Mouse (Mus musculus) cerebellum, adult (tissue): ENCODE data around the gene Mtpn.

Source experiments
- ATAC-seq: cut with Nextera tagmentation; 2 replicates; pipeline ENCODE4 v1.9.2; 2017; ENCODE audit warnings: mild to moderate bottlenecking, moderate library complexity, mixed read lengths; ENCODE audit not compliant: insufficient number of reproducible peaks, low FRiP score, low TSS enrichment

The Mtpn gene

DNA sequence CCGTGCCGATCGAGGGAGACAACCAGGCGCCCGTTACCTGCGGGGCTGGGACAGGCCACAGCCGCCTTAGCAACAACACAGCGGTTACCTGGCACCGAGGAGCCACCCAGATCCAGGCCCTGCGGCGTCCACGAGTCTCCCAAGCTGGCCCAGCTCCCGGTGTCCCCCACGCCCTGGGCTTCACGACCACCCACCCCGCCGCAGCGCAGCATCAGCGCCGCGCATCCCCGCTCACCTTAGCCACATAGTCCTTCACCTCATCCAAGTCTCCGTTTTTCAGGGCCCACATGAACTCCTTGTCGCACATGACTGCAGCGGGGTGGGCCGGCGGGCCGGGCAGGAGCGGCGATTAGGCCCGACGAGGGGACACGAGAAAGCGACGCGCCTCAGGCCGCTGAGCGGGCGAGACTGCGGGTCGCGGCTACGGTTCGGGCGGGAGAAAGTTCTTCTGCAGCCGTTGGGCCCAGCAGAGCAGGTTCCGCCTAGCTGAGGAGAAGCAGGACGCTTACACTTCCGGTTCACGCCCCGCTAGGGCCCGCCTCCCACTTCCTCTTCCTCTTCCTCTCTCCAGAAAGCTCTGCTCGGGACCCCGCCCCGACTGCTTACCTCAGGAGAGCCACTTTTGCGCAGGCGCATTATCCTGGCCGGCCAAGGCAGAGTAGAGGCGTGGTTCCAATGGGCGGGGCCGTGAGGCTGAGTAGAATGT is at the start of gene Mtpn:
Gene Mtpn (minus strand): TSS at position 585 of the 706 bp plus-strand sequence.
- peak; percentile 99 for ATAC-seq

DNA sequence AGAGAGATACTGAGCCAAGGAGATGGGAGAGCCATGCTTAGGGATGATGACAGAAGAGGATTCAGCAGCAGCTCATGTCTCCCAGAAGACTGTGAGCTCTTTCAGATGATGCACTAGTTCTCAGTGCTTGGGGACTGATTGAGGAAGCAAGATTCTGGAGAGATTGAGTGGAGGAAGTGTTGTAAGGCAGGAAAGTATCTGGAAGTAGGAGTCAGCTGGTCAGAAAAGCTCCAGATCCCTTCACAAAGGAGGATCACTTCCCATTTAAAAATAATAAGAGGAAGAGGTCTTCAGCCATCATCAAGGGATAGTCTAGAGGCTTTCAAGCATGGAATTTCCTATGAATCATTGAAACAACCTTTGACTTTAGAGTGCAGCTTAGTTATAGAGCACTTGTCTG is 29.0 kb upstream of the Mtpn start:
- ATAC-seq = no peak

DNA sequence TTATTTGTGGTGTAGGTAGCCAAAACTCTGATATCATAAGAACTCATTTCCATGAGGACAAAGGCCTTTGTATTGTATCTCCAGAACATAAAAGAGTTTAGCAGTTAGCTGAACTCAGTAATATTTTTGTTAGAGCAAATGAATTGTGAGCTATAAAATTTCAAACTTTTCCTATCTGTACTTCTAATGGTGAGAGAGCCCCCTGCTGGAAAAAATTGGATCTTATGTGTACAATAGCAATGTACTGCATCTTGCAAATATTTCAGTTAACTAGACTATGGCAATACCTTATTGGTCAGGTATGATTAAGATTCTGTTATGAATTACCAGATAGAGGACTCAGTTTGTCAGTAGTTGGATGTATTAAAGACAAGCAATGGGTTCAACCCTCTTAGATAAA is 28.1 kb upstream of the Mtpn start:
- ATAC-seq = no peak

DNA sequence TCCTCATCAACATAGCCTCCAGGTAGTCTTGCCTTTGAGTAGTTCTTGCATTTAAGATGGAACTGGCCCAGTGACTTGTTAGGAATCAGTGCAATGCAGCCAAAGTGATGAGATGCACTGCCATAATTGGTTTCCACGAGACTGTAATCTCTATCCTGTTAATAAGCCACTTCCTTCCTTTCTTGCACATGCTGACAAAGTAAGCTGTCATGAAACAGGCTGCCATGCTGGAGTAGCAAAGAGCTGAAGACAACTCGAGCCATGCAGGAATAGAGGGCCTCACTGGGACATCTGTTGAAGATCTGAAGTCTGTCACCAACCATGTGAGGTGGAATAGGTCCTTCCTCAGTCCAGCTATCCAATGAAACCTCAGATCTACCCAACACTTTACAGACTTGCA is 20.3 kb upstream of the Mtpn start:
- ATAC-seq = no peak

DNA sequence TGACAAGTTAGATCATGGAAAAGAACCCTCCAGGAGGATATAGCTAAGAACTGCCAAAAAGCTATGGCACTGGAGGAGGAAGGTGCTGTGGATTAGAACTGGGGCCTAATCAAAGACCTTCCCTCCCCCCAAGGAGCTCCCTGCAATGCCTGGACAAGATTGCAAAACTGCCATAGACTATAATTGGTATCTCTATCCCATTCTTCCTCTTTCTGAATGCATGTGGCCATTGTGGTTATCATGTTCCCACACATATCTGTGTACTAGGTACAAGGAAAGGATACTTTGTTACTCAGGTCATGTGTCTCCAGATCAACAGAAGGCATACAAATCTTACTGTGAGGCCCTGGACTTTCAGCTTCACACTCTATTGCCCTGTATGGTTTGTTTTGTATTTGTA is 4.7 kb upstream of the Mtpn start:
- no peak for ATAC-seq

DNA sequence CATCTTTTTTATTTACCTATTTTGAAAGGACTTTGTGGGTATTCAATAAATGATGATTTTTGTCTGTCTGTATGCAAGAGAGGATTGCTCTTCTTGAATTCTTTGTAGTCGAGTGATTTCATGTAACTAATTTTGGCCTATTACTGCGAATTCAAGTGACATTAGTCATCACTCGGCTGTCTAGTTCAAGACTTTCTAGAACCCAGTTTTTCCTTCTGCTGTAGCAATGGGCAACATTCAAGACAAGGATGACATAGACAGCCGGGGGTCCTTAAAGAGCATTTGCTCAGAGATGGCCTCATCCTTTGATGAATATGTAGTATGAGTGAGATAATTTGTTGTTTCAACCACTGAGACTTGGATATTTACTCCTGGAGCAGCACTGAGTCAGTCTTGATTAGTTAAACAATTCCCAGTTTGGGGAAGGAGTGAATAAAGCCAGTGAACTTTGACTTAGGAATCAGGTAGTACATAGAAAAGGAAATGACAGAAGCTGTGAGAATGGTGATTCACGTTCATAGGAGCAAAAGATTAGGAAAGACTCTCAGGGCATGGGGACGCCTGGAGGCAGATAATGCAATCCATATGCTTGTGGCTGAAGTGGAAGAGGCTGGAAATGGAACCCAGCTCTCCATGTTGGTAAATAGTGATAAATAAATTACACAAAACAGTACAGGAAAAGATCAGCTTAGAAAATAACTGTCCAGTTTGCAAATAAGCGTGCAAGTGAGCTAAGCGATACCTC is 3.1 kb upstream of the Mtpn start:
- no peak for ATAC-seq

DNA sequence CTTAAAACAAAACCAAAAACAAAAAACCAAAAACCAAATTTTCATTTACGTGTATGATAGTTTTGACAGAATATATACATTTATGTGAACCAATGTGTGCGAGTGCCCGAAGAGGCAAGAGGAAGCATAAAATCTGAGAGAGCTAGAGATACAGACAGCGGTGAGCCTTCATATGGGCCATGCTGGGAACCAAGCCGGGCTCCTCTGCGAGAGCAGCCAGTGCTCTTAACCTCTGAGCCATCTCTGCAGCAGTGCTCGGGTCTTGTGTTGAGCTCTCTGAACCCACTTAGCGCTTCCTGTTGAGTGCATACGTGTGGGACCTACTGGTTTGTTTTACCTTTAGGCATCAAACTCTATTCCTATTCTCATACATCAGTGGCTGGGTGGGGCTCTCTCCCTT is 689 bp upstream of the Mtpn start:
- ATAC-seq = no peak

DNA sequence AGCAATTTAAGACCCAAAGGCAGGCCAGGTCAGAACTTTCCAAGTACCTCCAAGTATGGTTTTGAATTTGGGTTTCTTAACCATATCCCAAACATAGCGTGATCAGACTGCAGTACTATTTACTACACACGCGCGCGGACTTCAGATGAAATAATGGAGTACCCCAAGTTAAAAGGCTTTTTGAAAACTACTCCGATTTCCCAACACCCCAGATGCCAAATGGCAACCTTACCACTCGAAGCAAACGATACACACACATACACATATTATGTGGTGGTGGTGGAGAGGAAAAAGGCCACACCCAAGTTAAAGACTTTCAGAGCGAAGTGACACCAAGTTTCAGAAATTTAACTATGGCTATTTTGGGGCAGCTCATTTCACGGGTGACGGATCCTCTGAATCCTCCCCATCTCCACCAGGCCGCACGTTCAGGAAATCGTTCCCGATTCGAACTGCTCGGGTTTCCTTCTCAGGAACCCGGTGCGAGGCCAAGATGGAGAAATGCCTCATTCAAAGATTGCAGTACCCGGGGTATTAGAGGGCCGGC is 858 bp downstream of the Mtpn start:
- ATAC-seq = no peak

DNA sequence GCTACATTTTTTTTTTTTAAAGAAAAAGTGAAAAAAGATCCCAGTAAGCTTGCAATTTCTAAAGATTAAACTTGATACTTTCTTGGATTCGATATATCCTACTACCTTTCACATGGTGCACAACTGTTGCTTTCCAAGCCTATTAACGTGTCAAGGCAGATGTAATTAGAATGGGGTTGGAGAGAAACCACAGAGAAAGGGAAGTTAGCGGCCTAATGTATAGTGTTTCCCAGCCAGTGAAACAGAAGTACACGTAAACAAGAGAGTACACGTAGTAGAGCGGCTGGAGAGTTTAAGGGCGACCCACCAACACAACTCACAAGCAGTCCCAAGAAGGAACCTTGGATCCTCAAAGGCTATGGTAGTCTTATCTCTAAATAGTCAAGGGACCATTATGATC is 3.7 kb downstream of the Mtpn start:
- no peak for ATAC-seq

DNA sequence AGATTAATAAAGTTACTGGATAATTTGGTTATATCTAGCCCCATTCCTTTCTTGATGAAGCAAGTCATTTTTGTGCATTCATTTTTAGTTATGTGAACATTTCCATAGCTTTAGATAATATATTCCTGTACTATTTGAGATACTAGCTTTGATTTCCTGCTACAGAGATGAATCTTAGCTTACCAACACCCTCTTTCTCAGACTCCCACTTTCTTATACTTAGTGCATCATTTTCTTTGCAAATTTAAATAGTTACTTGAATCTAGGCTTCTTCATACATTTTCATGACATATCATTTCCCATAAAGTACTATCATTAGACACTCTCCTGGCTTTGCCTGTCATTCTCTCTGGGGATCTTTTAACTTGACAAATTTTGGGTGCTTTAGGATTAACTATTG is 26.3 kb downstream of the Mtpn start:
- no peak for ATAC-seq

DNA sequence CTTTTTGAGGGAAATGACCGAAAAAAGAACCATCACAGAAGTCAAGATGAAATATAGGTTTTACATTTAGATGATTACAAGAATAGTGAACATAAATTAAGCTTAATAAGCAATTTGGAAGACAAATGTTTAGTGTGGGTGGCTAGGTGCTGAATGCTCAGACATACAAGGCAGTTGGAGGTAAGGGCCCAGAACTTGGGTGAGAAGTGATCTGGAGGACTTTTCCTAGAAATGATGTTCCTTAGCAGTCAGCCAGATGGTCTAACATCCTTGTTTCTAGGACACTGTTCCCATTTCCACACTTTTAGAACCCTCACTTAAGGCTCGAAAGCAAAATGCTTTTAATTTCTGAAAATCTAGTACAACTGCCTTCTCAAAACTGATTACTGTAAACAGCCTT is 34.9 kb downstream of the Mtpn start:
- no peak for ATAC-seq

DNA sequence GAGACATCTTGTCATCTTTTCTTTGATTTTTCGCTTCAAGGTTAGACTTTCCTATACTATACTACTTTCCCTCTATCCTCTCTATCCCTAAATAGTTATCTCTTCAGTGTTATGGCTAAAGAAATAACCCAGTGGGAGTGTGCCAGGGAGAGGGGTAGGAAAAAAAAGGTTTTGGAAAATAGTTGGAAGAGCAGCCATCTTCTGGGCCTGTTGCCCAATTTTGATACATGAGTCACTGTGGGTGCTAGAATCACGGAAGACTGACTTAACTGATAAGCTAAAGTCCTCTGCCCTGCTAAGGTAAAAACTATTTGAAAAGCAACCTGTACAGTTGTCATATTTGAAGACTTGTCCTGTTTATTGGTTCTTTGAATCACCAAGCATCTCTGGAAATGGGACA is 36.8 kb downstream of the Mtpn start:
- ATAC-seq = no peak

DNA sequence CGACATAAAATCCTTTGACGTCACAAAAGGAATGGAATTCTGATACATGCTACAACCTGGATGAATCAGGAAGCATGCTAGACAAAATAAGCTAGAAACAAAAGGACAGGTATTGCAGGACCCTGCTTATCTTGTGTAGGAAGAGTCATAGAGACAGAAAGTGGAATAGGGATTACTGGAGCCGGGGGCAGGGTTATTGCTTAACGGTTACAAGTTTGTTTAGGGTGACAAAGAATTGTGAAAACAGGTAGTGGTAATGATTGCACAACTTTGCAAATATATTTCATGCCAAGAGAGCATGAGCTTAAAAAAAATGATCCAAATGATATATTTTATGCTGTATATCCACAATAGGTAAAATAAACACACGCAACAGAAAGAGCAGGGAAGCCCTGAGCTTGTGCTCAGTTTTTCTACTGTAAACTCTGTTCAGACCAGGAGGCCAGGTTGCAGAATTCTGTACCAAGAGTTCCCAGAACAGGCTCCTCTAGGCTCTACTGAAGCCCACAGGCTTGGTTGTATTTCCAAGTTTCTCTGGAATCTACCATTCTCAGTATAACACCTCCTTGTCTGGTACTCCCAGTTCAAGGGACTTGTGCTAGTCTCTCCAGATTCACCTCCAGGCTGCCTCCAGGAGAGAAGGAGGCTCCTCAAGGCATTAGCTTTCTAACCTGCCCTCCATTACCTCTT is 39.6 kb downstream of the Mtpn start:
- ATAC-seq = no peak

DNA sequence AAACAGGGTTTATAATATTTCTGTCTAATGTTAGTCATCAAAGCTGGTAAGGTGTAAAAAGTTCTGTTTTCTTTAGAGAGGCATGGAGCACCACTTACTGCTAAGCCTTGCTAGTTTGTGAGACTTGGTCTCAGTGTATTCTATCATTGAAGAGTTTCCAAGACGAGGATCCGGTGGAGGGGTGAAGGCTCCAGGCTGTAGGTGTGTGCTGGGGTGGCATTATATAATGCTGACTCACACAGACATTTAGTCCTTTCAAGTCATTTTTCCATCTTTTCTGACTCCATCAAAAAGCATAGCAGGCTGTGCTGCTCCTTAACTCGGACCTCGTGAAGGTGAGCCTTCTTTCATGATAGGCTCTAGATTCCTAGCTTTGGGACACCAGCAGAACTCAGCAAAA is 42.3 kb downstream of the Mtpn start:
- ATAC-seq = no peak

DNA sequence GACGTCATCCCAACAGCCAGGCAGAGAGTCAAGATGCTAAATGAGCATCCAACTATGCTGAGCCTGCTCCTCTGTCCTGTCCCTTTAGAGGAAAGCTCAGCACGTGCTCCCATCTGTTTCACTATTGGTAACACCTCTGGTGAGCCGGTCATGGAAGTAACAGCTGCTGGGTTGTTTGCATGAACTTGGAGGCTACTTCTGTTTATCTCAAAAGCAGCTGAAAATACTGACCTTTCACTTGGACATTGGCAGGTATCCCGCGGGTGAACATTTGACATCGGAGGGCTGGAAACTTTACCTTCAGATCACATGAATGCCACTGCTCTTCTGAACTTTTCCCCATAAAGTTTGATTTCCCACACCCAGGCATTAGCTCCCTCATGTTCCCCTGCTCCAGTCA is 45.8 kb downstream of the Mtpn start:
- no peak for ATAC-seq

DNA sequence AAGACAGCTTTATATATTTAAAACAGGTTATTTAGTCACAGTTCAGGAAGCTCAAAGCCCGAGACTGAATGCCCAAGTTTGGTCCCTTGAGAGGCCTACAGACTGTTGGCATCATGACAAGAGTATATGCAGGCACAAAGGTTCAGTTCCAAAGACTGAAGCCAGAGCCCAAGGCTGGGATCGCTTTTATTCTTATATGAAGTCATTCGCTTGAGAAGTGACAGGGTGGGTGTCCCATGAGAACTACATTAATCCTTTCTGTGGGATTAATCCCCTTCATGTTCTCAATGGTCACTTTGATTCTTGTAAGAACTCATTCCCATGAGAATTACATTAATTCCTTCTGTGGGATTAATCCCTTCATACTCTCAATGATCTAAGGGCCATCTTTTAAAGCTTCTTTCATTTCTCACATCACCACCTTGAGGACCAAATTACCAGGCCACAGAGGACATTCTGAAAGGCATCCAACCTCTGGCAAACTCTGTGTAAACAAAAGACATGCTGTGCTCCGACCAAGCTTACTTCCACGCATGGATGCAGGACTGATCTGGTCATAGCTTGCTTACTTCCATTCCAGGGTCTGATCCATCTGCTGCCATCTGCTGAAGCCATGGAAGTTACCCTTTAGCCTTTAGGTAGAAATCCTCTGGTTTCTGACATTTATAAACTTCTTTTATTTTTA is 59.9 kb downstream of the Mtpn start:
- ATAC-seq = no peak

DNA sequence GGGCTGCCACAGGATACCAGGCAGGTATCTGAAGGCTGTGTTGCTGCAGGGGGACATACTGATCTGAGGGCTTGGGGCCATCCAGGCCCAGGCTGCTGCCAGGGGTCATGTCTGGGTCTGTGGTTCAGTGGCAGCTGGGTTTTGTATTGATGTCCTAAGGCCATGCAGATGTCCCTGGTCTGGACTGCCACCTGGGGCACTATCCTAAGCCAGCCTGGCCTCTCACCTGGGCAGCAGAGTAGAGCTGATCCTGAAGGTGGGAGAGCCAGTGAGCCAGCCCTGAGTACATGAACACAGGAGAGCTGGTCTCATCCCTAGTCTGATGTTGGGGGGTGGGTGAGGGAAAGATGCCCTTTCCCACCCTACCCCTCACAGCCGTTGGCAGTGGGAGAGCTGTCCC is 62.9 kb downstream of the Mtpn start:
- no peak for ATAC-seq

DNA sequence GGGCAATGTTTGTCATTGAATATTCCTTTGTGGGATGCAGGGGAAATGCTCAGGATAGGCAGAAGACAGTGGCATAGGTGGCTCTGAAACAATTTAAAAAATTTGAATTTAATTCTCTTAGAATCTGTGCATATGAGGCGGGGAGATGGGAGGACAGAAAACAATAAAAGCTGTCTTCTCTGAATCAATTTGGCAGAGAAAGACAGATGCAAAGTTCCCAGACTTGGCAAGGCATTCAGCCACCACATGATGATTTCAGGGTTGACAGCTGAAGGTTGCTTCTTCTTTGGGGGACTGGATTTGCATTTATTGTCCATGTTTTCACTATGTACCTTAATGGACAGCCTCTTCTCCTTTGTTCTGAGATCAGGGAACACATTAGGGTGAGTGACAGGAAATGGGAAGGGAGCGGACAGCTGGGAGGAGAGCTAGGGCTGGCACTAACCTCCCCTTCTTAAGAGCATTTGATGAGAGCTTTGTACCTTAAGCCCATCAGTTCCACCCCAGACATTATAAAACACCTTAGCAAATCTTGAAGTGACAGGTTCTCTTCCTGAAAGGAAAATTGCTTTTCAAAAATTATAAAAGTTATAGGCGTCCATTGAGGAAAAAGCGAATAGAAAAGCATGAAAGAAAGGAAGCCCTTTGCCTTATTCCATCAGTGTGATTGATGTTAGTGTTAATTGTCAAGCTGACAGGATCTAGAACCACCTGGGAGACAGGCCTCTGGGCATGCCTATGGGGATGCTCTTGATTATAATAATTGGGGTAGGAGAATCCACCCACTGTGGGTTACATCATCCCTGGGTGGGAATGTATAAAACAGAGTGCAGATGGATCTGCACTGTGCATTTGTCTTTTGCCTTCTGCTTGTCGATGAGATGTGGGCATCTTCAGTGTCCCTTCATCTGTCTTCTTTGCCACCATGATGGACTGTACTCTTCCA is 76.0 kb downstream of the Mtpn start:
- ATAC-seq = no peak

DNA sequence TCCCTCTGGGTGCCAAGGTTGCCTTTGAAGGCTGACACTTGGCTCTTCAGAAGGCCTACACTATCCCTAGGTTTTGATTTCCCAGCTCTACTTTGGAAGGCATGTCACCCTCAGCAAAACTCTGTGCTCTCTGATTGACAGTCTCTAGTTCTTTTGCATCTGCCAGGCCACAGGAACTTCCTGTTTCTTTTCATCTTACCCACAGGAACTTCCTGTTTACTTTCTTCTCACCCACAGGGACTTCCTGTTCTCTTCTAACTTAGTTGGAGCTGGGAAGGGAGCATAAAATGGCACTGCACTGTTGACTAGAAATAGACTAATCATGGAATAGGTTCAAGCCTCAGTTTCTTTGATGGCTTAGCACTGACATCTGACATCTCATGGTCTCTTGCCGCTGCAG is 77.2 kb downstream of the Mtpn start:
- no peak for ATAC-seq
